Comparison of ENCODE assay signal across 15 mouse cellular contexts in the genomic region with DNA sequence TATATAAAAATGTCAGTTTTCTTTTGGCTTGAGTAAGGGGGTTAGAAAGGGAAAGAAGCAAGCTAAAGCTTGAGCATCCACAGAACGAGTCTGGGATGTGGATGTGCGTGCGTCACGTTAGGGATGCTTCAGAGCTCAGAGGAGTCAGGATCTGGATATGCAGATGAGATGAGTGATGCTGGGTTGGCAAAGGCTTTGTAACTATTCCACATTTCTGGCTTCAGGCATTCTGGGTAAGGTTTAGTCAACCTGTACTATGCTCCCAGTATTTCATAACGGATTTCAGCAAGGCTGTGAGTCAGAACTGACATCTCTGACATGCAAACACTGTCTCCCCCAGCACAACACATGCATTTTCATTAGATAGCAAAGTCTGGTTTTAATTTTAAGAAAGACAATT.
"Had no signal": no experiment of that assay in that cellular context is flagged by ENCODE, and none has a peak within 500 bp of the region (broad histone marks: within the 10 kb centered on the region; RNA-seq: fewer than 3 reads in every experiment).

No protein-coding gene starts in this region.

- DNase-seq: kidney, adult 18-20 months; kidney, adult 9 months; kidney, postnatal 14 days; layer of hippocampus, postnatal 36 days; liver, embryonic 13.5 days; lung, embryonic 14.5 days; midbrain, embryonic 14.5 days; right cerebral cortex, postnatal 14 days; spleen, adult 18-20 months; thymus, postnatal 36 days had no signal

- H3K4me1 ChIP-seq: liver, embryonic 13.5 days; stomach, embryonic 15.5 days had no signal

- H3K9ac ChIP-seq: liver, embryonic 13.5 days; lung, embryonic 14.5 days; stomach, embryonic 15.5 days had no signal

- H3K4me3 ChIP-seq: left cerebral cortex, adult 2 months; liver, embryonic 13.5 days; stomach, embryonic 15.5 days had no signal

- H3K4me2 ChIP-seq: liver, embryonic 13.5 days; lung, embryonic 14.5 days; stomach, embryonic 15.5 days had no signal

- H3K9me3 ChIP-seq: liver, embryonic 13.5 days; stomach, embryonic 15.5 days had no signal

- H3K27me3 ChIP-seq: liver, embryonic 13.5 days; stomach, embryonic 15.5 days had no signal

- H3K27ac ChIP-seq: left cerebral cortex, adult 2 months; liver, embryonic 13.5 days; macrophage; stomach, embryonic 15.5 days had no signal

- ATAC-seq: intestine, embryonic 16.5 days; lung, postnatal 0 days had no signal
